Mouse (Mus musculus) T-cell, adult 2 months (primary cell): ENCODE data around the gene Olfr145.

ENCODE experiments used
- DNase-seq: peaks from one replicate; pipeline ENCODE4 v3.0.0; 2022; ENCODE audit warnings: low spot score

Gene Olfr145

GRCm38 (mm10) chr9:37896661-37897060, at the start of gene Olfr145:
Gene Olfr145 (plus strand): TSS chr9:37896724.
- DNase-seq, result no peak

DNA sequence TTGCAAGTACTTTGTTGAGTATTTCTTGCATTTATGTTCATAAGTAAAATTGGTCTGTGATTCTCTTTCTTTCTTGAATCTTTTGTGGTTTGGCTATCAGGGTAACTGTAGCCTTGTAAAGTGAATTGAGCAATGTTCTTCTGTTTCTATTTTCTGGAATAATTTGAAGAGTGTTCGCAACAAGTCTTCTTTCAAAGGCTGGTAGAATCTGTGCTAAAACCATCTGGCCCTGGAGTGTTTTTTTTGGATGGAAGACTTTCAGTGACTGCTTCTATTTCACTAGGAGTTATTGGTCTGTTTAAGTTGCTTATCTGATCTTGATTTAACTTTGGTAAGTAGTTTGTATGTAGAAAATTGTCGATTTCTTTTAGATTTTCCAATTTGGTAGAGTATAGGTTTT, 47.3 kb upstream of the Olfr145 start:
- no peak for DNase-seq

GRCm38 (mm10) chr9:37853969-37854368, 42.6 kb upstream of the Olfr145 start, which contains the start of gene Olfr877:
Gene Olfr877 (plus strand): TSS chr9:37854269.
- no peak for DNase-seq

DNA sequence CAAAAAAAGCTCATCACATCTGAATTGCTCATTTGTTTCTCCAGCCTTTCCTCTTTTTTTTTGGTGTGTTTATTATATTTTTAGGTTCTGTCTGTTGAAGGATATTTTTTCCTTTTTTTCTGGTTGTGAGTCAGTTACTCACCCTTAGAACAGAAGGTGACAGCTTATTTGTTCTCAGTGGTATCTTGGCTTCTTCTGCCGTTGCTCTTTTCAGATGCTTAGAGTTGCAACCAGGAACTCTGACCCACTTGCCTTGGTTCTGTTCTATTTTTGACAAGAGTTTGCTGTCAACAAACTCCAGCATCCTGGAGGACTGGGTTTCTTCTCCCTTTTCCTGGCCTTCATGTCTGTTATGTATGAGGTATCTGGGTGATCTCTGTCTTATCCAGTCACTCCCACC, 33.2 kb upstream of the Olfr145 start:
- DNase-seq, result no peak

DNA sequence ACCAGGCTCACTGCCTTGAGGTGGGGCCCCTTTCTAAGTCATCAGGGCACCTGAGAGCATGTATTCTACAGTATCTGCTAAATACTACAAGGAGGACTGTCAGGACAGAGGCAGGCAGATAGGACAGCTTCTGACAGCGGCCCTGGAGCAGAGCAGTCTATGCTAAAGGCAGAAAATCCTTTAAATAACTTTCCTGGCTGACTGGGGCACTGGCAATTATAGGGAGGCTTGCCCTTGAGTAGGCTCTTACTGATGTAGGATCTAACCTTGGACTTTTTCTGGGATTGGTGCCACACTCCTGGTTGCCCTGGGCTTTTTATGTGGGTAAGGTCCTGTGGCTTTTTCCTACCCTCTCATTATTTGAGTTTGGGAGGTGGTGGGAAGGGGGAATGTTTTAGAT, 26.3 kb upstream of the Olfr145 start:
- no peak for DNase-seq

- DNase-seq, result no peak
These were observed 25.4 kb upstream of the Olfr145 start for GRCm38 (mm10) chr9:37871097-37871496.

DNA sequence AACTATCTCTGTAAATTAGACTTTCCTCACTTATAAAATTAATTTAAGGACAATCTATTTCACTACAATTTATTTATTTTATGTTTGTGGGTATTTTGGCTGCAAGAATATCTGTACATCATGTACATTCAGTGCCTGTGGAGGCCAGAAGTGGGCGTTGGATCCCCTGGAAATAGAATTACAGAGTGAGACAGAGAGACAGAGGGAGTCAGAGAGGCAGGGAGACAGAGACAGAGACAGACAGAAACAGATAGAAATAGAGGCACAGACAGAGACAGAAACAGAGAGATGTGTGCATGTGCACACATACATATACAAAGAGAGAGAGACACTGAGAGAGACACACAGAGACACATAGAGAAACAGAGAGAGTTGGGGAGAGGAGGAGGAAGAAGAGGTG, 25.0 kb upstream of the Olfr145 start:
- no peak for DNase-seq

GRCm38 (mm10) chr9:37890960-37891359, 5.6 kb upstream of the Olfr145 start:
- no peak for DNase-seq

GRCm38 (mm10) chr9:37905555-37905954, 9.0 kb downstream of the Olfr145 start:
- no peak for DNase-seq

DNA sequence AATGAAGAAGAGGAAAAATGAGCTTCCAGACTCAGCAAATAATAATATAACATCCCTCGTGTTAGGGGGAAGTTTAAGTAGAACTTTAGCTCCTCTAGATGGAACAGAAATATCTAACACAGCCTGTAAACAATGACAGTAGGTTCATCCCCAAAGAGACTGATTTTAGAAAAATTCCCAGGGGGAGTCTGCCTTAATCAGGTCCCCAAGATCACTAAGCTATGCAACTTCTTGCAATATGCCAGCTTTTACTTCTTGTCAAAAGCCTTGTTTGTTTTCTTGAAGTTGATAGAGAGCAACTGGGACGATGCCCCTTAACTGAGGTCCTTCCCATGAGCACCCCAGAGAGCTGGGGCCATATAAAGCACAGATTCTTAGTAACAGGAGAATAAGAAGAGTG, 21.0 kb downstream of the Olfr145 start, which contains the start of gene Olfr878:
Gene Olfr878 (plus strand): TSS at position 301 of the 400 bp plus-strand sequence.
- no peak for DNase-seq

GRCm38 (mm10) chr9:37918018-37918417, 21.5 kb downstream of the Olfr145 start:
- no peak for DNase-seq

- DNase-seq, result no peak
These were observed 27.7 kb downstream of the Olfr145 start for GRCm38 (mm10) chr9:37924194-37924593.

DNA sequence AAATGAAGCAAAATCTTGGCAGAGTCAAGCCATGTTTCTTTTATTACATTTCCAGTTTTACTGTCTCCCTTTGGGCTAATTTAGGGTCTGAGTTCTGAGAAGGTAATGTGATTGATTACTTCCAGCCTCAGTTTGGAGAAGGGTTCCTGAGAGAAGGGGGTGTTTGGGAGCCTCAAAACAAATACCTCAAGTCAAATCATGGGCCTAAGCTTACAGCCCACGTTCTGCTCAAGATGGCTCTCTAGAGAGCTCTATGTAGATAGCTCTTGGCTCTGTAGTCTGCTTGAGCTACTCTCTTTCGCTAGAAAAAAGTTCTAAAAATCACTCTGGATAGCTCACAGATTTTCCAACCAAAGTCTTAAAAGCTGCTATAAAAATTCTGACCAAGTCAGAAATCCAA, 28.9 kb downstream of the Olfr145 start:
- no peak for DNase-seq

GRCm38 (mm10) chr9:37926019-37927013, 29.8 kb downstream of the Olfr145 start:
- no peak for DNase-seq

DNA sequence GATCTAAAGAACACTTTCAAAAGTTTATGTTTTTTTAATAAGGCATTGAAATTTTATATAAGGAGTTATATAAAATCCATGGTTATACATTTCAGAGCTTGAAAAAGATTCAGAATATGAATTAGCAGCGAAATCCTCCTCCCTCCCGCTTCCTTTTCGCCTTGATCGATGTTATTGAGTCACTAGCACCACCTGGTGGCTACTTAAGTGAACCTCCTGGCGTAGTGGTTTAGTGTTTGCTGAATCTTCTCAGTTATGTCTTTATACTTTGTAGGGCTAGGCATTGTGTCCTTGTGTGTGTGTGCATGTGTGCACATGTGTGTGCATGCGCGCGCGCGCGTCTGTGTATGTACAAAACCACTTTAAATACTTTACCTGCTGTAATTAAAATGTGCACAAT, 36.0 kb downstream of the Olfr145 start:
- DNase-seq, result no peak

DNA sequence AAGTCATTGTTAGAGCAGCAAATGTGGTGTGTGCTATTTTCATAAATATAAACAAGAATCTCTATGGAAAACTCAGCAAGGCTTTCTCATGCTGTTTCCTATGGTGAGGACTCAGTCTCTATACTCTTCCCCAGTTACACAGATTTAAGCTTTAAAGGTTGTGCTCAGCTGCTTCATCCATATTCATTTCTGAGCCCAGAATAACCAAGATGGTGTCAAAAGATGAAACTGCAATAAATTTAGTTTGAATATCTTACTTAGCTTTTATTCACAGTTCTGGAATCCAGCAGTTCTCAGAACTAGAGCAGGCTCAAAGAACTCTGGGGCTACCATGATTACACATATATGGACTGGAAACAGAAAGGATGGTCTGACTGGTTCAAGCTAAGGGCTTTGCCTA, 37.6 kb downstream of the Olfr145 start:
- no peak for DNase-seq

- DNase-seq, result no peak
These were observed 44.6 kb downstream of the Olfr145 start for GRCm38 (mm10) chr9:37941167-37941566.
